Mouse (Mus musculus) left cerebral cortex, postnatal 10 days (tissue): ENCODE data around the gene Pm20d1. TPM values are rescaled to one million over a fixed set of nuclear protein-coding genes. Genes with fewer than 3 reads are reported as not detected.
"Not testable (repeated sequence)": the region's sequence is repeated elsewhere in the genome, so short reads cannot be mapped to it uniquely, and the experiment has no call there.

Experiments
- DNase-seq, 2 experiments: peaks; one replicate each; pipeline ENCODE4 v3.0.0; 2021 to 2022; ENCODE audit warnings: low spot score in 2 of 2, mixed read lengths in 1 of 2; ENCODE audit errors: extremely low spot score in 1 of 2
- intact Hi-C: fragments of 180-260 bp; cut with DNase I; formaldehyde crosslinking; loops from one replicate; pipeline ENCODE4 v1.15.1; 2025
- total RNA-seq, 2 experiments: library from RNA; stranded (reverse); gene quantifications; 2 replicates each; pipeline ENCODE4 v1.2.3; 2021

Gene Pm20d1
- total RNA-seq, 2 experiments from 2014 or later = 0.69 to 0.94 TPM

DNA sequence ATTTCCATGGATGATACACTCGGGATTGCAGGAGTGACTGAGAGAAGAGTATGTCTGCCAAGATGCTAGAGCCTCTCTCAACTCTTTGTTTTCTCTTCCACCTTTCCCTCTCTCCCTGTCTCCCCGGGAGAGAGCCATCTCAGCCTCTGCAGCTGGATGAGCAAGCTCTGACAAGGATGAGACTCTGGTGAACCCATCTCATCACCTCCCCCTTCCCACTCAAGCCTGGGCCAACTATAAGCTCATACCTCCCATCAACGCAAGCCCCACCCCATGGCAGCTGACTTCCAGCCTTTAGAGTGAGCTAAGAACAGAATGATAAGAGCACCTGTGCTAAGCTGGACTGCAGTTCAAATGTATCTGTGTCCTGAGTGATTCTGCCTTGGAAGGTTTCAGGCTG is 27.9 kb upstream of the Pm20d1 start:
- no peak for DNase-seq
- intact Hi-C loops = loop anchor here (5.0 kb wide), 1 partner anchor 78 kb away; no protein-coding TSS in a partner anchor

DNA sequence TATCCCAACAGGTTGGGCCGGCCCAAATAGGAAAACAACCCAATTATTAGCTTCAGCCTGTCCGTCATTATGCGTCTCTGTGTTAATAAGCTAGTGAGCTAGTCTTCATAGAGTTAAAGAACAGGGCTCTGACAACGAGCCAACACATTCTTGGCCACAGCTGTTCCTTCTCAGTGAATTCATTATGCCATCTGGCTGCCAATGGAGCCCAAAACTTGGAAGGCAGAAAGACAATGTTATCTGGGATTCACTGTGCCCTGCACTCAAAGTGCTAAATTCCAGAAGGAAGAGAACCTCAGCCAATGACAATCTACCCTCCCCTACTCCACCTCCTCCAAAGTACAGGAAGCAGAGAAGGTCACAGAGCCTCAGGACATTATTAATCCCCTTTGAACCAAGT is 26.5 kb upstream of the Pm20d1 start:
- intact Hi-C loops = no loop called here
- peak; percentile 78 to 89 for DNase-seq

DNA sequence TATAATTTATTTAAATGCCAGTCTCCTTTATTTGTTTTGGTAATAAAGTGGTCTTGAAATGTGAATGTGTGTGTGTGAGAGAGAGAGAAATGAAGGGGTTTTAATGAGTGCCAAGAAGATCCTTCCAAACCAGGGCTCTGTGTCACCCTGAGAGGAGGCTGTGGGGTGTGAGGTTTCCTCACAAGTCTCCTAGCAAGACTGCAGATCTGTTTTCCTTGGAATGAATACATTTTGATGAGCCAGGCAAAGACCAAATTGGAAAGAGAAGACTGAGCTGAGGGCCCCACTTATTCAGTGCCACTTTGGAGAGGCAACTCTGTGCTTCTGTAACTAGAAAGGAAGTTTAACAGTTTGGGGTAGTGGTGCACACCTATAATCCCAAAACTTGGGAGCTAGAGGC is 25.7 kb upstream of the Pm20d1 start:
- no peak for DNase-seq
- intact Hi-C loops = no loop called here

DNA sequence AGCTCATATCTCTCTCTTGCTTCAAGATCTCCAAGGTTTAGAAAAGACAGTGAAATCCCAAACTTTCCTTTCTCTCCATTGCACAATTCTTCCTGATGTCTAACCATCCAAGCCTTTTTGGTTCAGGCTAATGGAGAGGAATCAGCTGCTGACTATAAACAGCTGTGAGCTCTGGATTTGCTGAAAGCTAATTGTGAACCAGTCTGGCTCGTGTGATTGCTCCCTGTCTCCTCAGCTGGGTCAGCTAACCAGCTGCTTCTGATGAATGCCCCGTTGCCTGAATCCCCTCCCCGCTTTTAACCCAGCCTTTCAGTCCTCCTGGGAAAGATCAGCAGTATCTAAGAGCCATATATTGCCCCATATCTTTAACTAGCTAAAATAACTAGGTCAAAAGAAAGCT is 2.6 kb upstream of the Pm20d1 start:
- no peak for DNase-seq
- intact Hi-C loops = no loop called here

DNA sequence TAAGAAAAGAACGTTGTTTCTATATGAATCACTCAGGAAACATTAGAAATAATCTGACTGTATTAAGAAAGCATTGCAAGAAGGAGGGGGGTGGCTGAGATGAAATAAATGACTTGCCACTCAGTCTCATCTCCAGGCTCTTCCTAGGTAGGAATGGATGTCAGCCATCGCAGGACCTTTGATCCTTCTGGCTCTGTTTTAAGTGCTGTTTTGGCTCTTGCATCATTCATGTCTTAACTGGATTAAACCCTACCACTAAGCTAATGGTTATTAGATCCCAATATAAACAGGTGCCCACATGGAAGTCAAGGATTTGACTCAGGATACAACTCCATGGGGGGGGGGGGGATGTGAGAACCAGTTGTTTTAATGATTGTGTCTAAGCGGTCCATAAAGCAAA is 2.0 kb upstream of the Pm20d1 start:
- intact Hi-C loops = no loop called here
- no peak for DNase-seq

DNA sequence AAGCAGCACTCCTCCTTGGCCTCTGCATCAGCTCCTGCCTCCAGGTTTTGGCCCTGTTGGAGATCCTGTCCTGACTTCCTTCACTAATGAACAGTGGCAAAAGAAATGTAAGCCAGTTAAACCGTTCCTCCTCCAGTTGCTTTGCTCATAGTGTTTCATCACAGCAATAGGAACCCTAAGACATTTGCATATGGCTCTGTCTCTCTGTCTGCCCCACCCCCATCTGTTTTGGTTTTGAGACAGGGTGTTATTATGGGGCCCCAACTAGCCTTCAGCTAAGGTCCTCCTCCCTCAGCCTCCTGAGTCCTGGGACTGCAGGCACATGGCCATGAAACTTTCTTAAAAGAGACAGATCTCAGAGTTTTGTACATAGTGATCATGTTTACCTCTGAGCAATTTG is 2.8 kb downstream of the Pm20d1 start:
- DNase-seq = no peak
- intact Hi-C loops = no loop called here

DNA sequence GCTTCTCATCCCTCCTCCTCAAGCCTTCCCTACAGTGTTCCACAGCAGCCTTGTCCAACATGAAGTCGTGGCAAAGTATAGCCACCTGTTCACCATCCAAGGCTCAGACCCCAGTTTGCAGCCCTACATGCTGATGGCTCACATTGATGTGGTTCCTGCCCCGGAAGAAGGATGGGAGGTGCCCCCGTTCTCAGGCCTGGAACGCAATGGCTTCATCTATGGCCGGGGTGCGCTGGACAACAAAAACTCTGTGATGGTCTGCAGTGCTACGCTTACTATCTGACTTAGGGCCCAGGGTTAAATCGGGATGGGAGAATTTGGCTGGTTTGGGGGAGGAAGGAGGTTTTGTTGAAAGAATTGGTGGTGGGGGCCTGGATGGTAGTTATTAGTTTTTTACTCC is 3.9 kb downstream of the Pm20d1 start:
- DNase-seq = no peak
- intact Hi-C loops = no loop called here

DNA sequence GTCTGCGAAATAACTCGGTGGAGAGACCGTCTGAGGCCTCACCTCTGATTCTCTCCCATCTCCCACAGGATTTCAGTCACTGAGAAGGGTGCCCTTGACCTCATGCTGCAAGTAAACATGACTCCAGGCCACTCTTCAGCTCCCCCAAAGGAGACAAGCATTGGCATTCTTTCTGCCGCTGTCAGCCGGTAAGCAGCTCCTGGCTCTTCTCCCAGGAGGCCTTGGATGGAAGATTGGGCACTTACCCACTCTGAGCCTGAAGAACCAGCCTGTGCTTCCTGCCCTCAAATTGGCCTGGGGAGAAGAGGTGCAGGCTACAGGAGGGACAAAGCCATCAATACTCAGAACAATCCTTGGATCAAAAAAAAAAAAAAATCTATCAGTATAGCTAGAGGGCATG is 5.5 kb downstream of the Pm20d1 start:
- DNase-seq = no peak
- intact Hi-C loops = no loop called here

DNA sequence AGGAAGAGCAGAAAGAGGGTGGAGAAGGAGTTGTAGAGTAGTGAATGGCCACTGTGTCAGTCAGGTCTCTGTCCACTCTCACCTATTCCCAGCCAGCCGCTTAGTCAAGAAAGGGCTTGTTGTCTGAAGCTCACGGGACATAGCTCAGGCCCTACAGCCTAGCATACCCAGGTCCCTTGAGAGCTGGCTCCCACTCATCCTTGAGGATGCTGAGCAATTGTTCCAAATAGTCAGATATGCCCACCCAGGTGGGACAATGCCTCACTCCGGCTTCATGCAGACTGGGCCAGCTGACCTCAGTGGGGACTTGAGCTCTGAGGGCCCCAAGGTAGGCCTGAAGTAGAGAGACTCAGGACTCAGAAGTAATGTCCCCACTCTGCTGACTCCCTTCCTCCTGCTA is 7.0 kb downstream of the Pm20d1 start:
- no peak for DNase-seq
- intact Hi-C loops = no loop called here

DNA sequence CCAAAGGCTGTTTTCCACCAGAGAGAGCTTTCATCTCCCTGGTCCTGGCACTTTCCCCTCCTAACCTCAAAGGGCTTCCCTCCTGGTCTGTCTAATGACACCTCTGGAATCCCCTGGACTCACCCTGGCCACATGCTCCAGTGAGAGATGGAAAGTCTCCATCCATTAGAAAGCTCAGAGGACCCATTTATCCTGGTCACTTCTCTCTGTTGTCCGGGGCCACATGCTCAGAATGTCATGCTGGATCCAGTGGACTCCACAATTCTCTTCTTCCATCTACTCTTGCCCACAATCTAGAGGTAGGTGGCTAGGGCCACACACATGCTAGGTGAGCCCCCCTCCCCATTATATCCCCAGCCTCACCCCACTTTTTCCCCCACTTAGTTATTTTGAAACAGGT is 11.8 kb downstream of the Pm20d1 start:
- intact Hi-C loops = no loop called here
- no peak for DNase-seq

DNA sequence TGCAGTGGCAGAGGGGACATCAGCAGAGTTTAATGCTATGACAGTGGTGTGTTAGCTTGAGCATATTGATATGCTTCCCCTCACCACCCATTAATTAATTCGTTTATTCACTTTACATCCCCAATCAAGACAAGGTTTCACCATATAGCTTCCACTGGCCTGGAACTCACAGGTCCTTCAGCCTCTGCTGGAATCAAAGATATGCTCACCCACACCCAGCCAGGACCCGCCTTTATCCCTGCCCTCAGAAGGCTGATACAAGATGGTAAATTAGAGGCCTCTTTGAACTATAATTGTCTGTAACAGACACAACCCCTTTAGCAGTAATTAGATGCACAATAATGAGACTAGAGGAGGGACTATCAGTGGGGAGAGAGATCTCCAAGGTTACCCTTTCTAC is 12.5 kb downstream of the Pm20d1 start:
- intact Hi-C loops = no loop called here
- DNase-seq = no peak

DNA sequence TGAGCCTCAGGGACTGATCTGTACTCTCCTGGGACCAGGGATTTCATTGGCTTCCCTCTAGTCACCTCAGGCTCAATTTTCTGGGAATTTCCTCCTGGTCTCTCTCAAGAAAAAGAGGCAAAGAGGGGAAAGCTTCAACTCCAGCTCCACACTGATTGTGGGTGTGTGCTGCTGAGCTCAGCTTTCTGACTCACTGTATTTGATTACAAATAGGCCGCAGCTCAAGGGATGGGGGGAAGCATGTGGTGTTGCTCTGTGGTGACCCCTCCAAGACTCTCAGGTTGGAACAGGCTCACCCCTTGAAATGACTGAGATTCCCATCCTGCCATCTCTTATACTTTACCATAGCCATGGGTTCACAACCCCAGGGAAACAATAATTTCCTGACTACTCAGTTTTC is 14.2 kb downstream of the Pm20d1 start:
- intact Hi-C loops = no loop called here
- no peak for DNase-seq

DNA sequence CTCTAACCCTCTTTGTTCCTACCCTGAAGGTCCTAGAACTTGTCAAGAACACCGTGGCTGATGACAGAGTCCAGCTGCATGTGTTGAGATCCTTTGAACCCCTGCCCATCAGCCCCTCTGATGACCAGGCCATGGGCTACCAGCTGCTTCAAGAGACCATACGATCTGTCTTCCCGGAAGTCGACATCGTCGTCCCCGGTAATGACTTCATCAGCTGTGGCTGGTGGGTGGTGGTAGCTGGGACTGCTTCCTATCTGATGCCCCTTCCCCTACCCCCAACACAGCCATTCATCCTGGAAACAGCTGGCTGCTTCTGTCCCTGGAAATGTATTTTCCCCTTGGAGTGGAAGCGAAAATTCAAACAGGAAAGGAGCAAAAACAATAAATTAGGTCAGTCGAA is 14.8 kb downstream of the Pm20d1 start:
- DNase-seq = no peak
- intact Hi-C loops = no loop called here

DNA sequence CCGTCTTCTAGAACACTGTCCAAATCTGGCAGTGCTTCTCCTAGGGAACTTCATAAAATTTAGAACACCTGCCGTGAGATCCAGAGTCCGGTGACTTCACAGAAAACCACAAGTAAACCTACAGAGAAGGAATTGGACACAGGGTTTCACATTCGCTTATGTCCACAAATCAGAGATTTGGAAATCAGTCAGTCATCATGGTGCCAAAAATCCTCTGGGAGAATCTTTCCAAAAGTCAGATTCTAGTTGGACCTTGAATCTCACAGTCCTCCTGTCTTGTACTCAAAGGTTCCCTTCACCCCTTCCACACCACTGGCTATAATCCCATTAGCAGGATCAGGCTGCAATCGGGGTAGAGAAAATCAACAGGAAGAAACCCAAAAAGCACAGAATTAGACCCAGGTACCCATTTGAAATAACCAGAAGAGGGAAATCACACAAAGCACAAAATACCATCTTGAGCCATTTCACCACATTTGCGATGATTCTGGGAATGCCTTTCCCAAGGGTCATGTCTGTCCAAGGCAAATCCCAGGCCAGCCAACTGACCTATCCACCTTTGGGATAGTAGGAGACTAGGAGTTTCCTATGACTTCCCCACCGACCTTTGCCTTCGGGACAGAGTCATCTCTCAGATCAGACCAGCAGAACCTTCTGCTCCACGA is 15.6 kb downstream of the Pm20d1 start:
- no peak for DNase-seq
- intact Hi-C loops = no loop called here

DNA sequence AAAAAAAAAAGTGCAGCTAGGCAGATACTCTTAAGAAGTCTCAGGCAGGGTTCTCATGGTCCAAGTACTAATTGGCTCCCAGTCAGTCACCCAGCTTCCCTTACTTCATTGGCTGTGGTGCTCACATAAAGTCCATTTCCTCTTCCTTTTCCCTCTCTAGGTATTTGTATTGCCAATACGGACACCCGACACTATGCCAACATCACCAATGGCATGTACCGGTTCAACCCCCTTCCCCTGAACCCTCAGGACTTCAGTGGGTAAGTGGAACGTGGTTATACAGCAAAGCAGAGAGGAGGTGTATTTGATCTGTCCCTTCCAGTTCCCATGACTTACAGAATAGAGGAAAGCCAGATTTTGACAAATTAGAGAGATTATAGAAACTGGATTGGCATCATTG is 16.6 kb downstream of the Pm20d1 start:
- intact Hi-C loops = no loop called here
- DNase-seq = no peak

DNA sequence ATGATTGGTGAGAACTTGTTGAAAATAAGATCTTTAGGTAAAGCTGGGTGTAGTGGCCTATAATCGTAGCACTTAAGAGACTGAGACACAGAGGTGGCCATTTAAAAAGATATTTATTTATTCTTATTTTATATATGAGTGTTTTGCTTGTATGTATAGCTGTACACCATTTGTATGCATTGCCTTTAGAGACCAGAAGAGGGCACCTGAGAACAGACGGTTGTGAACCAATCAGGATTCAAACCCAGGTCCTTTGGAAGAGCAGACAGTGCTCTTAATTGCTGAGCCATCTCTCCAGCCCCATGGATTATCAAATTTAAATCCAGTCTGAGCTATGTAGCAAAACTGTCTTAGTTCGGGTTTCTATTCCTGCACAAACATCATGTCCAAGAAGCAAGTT is 17.0 kb downstream of the Pm20d1 start:
- no peak for DNase-seq
- intact Hi-C loops = no loop called here

DNA sequence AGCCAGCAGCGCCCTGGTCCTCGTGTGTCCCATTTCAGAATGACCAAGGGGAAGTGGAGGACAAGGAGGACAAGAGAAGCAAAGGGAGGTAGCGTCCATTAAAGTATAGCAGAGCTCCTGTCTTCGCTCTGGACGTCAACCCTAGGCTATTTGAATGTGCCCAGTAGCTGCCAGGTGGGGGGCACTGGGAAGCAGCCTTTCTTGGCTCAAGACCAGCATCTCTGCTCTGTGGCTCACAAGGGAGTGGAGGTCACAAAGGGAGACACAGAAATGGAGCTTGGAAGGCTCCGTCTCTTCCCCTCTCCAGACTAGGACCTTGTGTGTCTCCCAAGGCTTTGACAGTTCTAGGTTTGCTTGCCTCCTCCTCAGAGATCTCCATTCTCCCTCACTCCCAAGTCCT is 19.7 kb downstream of the Pm20d1 start:
- DNase-seq = no peak

DNA sequence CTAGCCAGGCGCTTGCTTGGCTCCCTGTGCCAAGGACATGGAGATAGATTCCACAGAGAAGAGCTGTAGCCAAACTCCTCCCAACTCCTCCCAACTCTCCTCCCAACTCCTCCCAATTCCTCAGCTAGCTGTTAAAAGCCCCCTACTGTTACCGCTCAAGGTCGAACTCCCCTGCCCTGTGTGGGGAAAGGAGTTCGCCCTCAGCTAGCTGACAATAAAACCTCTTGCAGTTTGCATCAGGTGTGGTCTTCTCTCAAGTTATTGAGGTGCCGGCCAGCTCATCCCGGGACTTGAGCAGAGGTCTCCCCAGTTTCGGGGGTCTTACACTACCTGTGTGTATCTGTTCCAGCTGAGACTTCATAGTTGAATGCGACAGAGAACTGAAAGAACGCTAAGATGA is 23.2 kb downstream of the Pm20d1 start:
- DNase-seq = not testable (repeated sequence)
- intact Hi-C loops = loop anchor here (10.0 kb wide), 1 partner anchor 106 kb away; no protein-coding TSS in a partner anchor

More for the DNA sequence above, 19.7 kb downstream of the Pm20d1 start:
- intact Hi-C loops = no loop called here

DNA sequence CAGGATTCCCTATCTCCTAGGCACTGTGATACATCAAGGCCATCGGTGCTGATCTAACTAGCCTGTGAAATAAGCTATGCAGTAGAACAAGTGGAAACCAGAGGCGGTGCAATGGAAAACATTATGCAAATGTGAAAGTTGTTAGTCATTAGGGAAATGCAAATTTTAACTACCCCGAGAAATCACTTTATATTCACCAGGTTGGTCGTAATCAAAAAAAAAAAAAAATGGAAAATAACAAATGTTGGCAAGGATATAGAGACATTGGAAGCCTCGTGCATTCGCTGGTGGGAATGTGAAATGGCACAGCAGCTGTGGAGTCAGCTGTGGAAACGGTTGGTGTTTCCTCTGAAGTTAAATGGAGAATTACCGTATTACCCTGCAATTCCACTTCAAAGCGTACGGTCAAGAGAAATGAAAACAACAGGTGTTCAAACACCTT is 23.7 kb downstream of the Pm20d1 start:
- DNase-seq = no peak
- intact Hi-C loops = loop anchor here (10.0 kb wide), 1 partner anchor 106 kb away; no protein-coding TSS in a partner anchor

DNA sequence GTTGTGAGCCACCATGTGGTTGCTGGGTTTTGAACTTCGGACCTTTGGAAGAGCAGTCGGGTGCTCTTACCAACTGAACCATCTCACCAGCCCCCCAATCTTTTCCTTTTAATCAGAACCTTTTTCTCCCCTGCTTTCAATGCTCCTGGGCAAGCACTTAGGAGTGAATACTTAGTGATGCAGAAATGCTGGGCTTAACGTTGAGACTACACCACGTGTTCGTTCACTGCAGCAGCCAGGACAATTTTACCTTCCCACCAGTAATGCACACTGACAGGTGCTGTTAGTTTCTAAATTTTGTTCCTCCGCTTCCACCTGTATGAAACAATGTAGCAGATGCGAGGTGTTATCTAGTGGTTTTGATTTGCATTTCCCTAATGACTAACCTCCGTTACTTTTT is 25.1 kb downstream of the Pm20d1 start:
- no peak for DNase-seq
- intact Hi-C loops = loop anchor here (10.0 kb wide), 1 partner anchor 107 kb away; no protein-coding TSS in a partner anchor

DNA sequence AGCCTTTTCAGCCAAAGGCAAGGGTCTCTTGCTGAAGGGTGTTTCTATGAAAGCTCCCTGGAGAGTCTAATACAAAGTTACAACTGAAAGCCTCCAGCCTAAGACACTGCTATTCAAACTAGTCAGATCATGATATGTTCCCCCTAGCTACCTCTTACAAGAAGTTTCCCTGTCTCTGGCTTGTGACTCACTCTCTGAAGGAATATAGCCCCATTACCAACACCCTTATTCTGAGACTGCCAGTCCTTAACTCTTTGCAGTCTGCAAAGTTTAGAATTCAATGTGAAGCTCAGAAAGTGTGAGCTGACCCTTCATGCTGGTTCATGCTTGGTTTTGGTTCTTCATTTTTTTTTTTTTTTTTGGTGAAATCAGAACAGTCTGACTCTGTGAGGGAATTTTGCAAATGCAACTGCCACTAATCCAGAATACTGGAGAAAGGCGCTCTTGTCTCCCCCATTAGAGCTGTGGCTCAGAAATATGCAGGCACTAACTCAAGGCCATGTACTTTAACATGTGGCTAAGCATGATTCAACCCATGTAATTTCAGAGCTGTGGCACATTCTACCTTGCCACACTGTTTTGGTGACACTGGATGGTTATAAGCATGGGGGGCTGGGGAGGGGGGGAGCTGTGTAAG is 25.8 kb downstream of the Pm20d1 start:
- intact Hi-C loops = loop anchor here (10.0 kb wide), 1 partner anchor 108 kb away; no protein-coding TSS in a partner anchor
- no peak for DNase-seq
